Mouse (Mus musculus): ENCODE data around the gene Chd2.

Gene Chd2

DNA sequence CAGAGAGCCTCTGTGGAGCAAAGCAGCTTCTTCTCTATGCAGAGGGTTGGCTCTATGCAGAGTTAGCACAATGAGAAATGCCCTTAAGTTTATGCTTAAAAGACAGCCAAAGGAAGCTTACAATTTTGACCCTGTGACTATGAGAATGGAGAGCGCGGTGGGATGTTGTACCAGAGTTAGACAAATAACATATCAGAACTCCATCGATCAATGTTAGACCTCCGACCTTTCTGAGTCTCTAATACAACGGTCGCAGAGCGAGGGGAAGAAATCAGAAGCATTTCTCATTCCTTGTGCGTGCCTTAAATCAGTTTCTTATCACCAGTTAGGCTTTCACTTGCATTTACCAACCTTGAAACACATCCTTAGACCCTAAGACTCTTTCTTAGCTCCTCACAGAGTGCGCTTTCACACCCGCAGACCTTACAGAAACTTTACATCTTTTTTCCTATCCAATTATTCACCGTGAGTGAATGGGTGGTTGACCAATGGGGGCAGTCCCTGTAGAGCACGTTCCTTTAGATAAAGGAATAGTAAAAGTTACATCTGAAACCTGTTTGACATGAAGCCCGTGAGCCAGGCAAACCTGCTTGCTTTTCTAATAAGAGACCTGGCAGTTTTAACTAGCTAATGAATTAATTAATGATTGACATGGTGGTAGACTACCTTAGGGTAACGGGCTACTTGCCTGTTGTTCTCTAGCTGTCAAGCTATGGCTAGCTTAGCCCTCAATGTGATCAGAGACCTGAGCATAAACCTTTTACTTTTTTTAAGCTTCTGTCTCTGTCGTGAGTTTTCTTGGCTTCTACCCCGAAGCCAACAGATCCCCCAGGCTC is 34.7 kb upstream of the Chd2 start:
- no peak for TF ChIP-seq GATA4 (IDR thresholded peaks at IDR 0.05; ENCODE audit: insufficient replicate concordance, low read length)

DNA sequence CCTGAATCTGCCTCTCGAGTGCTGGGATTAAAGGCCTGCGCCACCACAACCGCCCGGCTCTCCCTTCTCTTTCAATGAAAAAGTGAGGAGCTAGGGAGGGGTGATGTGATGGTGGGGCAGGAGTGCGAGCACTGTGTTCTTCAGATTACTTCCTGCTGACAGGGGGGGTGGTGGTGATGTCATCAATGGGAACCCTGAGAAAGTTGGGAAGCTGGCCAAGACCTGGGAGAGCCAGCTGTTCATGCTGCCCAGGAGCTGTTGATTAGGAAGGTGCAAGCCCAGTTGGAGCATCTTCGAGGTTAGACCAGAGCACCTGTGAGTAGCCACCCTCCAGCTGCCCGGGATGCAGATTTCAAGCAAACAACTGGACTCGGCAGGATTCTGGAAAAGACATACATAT is 33.6 kb upstream of the Chd2 start:
- no peak for TF ChIP-seq GATA4 (IDR thresholded peaks at IDR 0.05; ENCODE audit: insufficient replicate concordance, low read length)

DNA sequence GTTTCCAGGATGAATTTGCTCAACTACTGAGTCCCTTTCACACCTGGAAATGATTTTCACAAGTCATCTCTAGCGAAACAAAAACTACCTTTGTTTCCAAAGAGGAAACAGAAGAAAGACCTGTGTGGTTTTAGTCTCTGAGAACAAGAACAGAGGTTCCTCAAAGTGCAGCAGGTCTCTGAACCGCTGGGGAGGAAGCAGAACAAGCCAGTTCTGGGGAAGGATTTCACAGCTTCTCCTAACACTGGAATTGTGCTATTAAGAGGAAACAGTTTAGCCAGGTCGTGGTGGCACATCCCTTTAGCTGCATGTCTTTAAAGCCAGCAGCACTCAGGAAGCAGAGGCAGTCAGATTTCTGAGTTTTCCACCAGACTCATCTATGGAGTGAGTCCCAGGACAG is 30.9 kb upstream of the Chd2 start:
- no peak for TF ChIP-seq GATA4 (IDR thresholded peaks at IDR 0.05; ENCODE audit: insufficient replicate concordance, low read length)

DNA sequence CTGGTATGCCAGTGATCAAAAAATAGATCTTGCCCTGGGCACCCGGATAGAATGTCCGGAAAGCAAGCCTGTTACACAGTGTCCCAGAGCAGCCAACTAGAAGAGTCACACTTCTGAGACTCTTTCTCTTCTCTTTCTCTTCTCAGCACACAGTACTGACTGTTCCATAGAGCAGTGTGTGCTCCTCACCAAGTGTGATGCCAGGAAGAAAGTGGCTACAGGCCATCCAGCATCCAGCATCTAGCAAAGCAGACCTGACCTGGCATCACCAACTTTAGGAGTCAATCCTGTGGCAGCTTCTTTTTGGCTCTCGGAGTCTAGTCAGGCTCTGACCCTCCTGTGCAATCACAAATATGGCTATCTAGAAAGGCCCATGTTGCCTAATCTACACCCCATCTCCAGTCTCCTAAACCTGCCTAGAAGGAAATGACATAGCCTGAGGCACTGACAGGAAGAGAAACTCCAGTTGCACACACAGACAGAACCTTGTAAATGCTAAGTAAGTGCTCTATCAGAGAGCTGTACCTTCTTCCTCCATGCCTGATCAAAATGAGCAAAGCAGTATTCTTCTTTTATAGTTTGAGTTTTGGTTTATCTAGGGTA is 27.3 kb upstream of the Chd2 start:
- TF ChIP-seq GATA4 (IDR thresholded peaks at IDR 0.05; ENCODE audit: insufficient replicate concordance, low read length), result no peak

GRCm38 (mm10) chr7:73567754-73568161 is 26.1 kb upstream of the Chd2 start:
- no peak; the same call in 1 of the 2 replicates for TF ChIP-seq GATA4 (IDR thresholded peaks at IDR 0.05; ENCODE audit: insufficient replicate concordance, low read length)

GRCm38 (mm10) chr7:73564131-73564530 is 22.5 kb upstream of the Chd2 start:
- TF ChIP-seq GATA4 (IDR thresholded peaks at IDR 0.05; ENCODE audit: insufficient replicate concordance, low read length), result no peak

- no peak for TF ChIP-seq GATA4 (IDR thresholded peaks at IDR 0.05; ENCODE audit: insufficient replicate concordance, low read length)
Observed at GRCm38 (mm10) chr7:73561492-73562055, 19.9 kb upstream of the Chd2 start.

GRCm38 (mm10) chr7:73560811-73561210 is 19.2 kb upstream of the Chd2 start:
- TF ChIP-seq GATA4 (IDR thresholded peaks at IDR 0.05; ENCODE audit: insufficient replicate concordance, low read length), result no peak

DNA sequence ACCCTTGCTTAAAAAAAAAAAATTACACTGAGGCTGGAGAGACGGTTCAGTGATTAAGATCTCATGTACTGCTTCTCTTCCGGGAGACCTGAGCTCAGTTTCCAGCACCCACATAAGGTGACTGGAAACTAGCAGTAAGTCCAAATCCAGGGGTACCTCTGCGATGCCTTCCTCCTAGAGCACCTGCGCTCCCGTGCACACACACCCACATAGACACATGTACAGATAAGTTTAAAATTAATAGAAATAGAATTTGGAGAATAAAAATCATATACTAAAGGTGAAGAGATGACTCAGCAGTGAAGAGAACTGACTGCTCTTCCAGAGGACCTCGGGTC is 18.2 kb upstream of the Chd2 start:
- TF ChIP-seq GATA4 (IDR thresholded peaks at IDR 0.05; ENCODE audit: insufficient replicate concordance, low read length), result no peak

DNA sequence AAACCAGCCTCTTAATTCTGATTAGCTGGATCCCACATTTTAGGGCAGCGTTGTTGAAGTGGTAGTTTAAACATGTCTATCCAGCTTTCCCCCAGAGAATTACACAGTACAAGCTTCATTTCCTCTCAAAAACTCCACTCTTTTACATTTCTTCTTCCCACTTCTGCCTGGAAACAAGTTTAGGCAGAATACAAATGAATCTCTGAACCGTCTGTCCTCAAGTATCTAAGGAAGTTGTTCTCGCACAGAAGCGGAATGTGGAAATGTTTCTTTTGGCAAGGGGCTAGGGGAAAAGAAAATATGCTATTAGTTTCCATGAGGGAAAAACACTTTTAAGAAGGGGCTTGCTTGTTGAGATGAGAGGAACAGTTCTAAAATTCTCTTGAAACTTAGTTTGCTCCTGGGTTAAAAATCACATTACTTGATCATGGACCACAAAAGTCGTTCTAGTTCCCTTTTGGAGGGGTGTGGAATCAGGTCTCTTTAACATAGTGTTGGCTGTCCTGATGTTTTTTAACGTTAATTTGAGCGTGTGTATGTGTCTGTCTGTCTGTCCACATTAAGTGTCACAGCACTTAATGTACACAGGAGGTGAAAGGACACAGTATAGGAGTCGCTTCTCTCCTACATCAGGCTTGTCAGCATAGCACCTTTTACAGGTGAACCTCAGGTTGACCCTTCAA is 17.7 kb upstream of the Chd2 start:
- TF ChIP-seq GATA4 (IDR thresholded peaks at IDR 0.05; ENCODE audit: insufficient replicate concordance, low read length), result no peak

DNA sequence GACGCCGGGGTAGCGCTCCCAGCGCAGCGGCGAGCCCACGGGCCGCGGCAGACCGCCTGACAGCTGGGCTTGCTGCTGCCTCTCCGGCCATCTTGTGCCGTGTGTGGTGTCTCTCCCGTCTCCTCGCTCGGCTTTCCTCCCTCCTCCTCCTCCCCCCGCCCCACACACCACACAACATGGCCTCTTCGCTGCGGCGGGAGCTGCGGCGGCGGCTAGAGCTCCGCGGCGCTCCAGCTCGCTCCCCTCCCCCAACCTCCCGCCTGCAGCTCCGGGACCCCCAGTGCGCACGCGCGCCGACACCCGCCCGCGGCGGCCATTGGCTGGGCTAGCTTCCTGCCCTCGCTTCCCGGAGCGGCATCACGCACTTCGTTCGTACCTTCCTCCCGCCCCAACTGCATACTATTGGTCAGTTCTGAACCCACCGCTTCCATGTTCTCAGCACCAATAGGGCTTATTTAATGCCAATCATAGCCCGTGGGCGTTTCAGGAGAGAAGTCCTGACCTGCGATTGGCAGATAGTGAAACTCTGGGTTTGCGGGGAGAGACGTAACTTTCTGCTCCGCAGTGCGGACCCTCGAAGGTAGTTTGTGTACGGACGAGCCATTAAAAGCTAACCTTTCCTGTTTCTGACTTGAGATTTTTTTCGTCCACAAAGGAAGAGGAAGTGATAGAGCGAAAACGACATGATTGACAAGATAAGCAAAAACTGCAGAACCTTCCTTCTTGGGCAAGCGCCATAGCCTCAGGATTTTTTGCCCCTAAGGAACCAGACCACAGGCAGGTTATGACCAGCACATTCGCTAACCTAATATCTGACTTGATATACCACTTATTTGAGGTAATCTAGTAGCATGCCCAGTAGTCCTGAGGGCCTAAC is 16.9 kb upstream of the Chd2 start:
- no peak; the same call in 1 of the 2 replicates for TF ChIP-seq GATA4 (IDR thresholded peaks at IDR 0.05; ENCODE audit: insufficient replicate concordance, low read length)

GRCm38 (mm10) chr7:73557671-73558265 is 16.1 kb upstream of the Chd2 start:
- no peak for TF ChIP-seq GATA4 (IDR thresholded peaks at IDR 0.05; ENCODE audit: insufficient replicate concordance, low read length)

GRCm38 (mm10) chr7:73556688-73557667 is 15.3 kb upstream of the Chd2 start:
- TF ChIP-seq GATA4 (IDR thresholded peaks at IDR 0.05; ENCODE audit: insufficient replicate concordance, low read length), result no peak
